Mouse (Mus musculus): ENCODE data around the gene Fbxl21.

Gene Fbxl21

DNA sequence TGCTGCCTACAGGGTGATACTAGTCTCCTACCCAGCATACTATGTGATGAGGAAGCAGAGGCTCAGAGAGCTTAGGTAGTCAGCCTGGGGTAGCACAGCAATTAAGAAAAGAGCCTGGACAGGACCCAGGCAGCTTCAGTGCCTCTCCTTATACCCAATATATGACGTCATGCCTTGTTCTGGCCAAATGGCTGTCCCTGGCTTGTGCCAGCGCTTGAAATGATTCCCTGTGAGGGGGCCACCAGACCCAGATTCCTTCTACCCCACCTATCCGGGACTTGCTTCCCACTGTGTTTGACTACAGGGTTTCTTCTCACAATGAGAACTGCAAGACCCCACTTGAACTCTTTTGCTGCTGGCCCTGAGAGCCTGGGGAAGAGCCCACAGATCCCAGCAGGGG lies 59.2 kb downstream of the Fbxl21 start:
- DNase-seq (ENCODE audit: low spot score in 2 of 2) = peak in 1 of 2 experiments; percentile 17

DNA sequence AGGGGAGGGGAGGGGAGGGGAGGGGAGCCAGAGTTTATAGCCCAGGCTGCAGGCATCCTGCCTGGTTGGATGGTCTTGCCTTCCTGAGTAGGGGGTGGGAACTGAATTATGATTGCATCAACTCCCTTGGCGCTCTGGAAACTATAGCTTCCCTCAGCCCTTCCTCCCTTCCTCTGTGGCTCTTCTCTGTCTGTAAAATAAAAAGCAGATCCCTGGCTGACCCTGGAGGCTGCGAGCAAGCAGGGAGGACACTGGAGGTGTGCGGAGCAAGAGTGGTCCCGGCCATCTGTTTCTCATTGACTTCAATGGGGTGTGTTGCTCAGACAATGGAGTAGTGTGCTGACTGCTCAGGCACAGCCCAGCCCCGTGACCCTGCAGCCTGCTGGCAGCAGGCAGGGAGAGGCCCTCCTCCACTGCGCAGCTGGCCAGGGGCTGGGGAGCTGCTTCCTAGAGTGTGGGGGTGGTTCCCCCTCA lies 59.7 kb downstream of the Fbxl21 start:
- peak; percentile 28 to 31 for DNase-seq (ENCODE audit: low spot score in 2 of 2)

DNA sequence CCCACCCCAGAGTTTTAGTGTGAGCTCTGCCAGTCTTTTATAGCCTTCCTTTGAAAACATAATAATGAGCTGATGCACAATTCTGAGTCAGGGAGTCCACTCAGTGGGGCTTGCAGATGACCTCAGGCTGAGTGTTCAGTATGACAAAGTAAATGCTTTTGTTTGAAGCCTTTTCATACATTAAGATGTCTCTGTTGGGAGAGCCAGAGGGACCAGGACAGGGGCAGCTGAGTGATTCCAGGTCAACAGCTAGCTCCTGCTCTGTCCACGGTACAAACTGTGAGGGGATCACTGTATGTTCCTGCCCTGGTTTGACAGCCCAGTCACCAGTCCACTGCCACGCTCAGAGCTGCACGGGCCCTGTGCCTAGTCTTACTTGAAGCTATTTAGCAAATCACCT lies 60.4 kb downstream of the Fbxl21 start:
- DNase-seq (ENCODE audit: low spot score in 2 of 2) = no peak

DNA sequence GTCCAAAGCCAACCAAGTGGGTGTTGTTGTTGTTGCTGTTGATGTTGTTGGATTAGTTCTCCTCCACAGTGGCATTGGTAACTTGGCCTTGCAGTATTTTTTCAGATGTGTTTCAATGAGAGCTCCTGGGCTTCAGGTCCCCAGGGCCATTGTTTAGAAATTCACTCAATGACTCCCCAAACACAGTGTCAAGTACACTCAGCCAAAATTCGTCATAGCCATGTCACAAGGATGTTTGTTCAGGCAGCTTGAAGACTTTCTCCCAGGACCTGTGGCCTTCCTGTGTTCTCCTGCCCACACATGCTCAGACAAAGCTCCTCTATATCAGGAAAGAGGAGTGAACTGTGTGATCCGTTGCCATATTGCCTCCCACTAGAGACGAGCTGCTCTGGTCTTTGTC lies 63.8 kb downstream of the Fbxl21 start:
- DNase-seq (ENCODE audit: low spot score in 2 of 2) = no peak
